Mouse (Mus musculus): ENCODE measurements around the gene Ankrd23. TPM values are rescaled to one million over a fixed set of nuclear protein-coding genes. Genes with fewer than 3 reads are reported as not detected.
"Not testable (repeated sequence)": the region's sequence is repeated elsewhere in the genome, so short reads cannot be mapped to it uniquely, and the experiment has no call there.

The Ankrd23 gene
- 10 to 100 TPM; 28.7 to 52.4 TPM for polyA plus RNA-seq (2017; shearing (Covaris generic))

- not testable (repeated sequence) for ATAC-seq
Measured at GRCm38 (mm10) chr1:36536783-36537182, at the start of gene Ankrd23. TSS of gene Ankrd23 (minus strand) at chr1:36536883.

- no peak for ATAC-seq
Measured at GRCm38 (mm10) chr1:36586288-36586687, 49.6 kb upstream of the Ankrd23 start.

- ATAC-seq, result no peak
Measured at GRCm38 (mm10) chr1:36583408-36584116, 46.9 kb upstream of the Ankrd23 start.

GRCm38 (mm10) chr1:36582211-36582610, 45.5 kb upstream of the Ankrd23 start:
- no peak for ATAC-seq

- no peak for ATAC-seq
Measured at GRCm38 (mm10) chr1:36581260-36581659, 44.6 kb upstream of the Ankrd23 start.

GRCm38 (mm10) chr1:36580384-36581207, 43.9 kb upstream of the Ankrd23 start:
- no peak for ATAC-seq

GRCm38 (mm10) chr1:36579974-36580383, 43.3 kb upstream of the Ankrd23 start:
- ATAC-seq, result no peak

GRCm38 (mm10) chr1:36576991-36577675, 40.5 kb upstream of the Ankrd23 start:
- no peak for ATAC-seq

GRCm38 (mm10) chr1:36575347-36575746, 38.7 kb upstream of the Ankrd23 start:
- no peak for ATAC-seq

- ATAC-seq, result no peak
Measured at GRCm38 (mm10) chr1:36574196-36574955, 37.7 kb upstream of the Ankrd23 start.

GRCm38 (mm10) chr1:36573524-36573923, 36.8 kb upstream of the Ankrd23 start:
- ATAC-seq, result no peak

GRCm38 (mm10) chr1:36572709-36573108, 36.0 kb upstream of the Ankrd23 start:
- no peak for ATAC-seq

GRCm38 (mm10) chr1:36572140-36572700, 35.5 kb upstream of the Ankrd23 start:
- ATAC-seq, result no peak

GRCm38 (mm10) chr1:36571627-36572026, 34.9 kb upstream of the Ankrd23 start:
- ATAC-seq, result peak; percentile 54

- ATAC-seq, result no peak
Measured at GRCm38 (mm10) chr1:36570320-36570719, 33.6 kb upstream of the Ankrd23 start.

- no peak for ATAC-seq
Measured at GRCm38 (mm10) chr1:36569694-36570276, 33.1 kb upstream of the Ankrd23 start.

GRCm38 (mm10) chr1:36568776-36569175, 32.1 kb upstream of the Ankrd23 start:
- ATAC-seq, result no peak

- ATAC-seq, result no peak
Measured at GRCm38 (mm10) chr1:36567818-36568603, 31.3 kb upstream of the Ankrd23 start.

GRCm38 (mm10) chr1:36566425-36566824, 29.7 kb upstream of the Ankrd23 start:
- no peak for ATAC-seq

- no peak for ATAC-seq
Measured at GRCm38 (mm10) chr1:36564101-36564500, 27.4 kb upstream of the Ankrd23 start.

- ATAC-seq, result no peak
Measured at GRCm38 (mm10) chr1:36563632-36564031, 26.9 kb upstream of the Ankrd23 start.
